Mouse (Mus musculus): ENCODE measurements around the gene Trio. TPM values are rescaled to one million over a fixed set of nuclear protein-coding genes. Genes with fewer than 3 reads are reported as not detected.

The Trio gene
- polyA plus RNA-seq, 1 experiment from 2014 or later, result 45.3 TPM

- H3K4me1 ChIP-seq, result peaks cover 72% of the 10 kb centered on the region
- WGBS, result 77% methylated on average over 5 of the region's 5 CpGs
- no peak overlapping the region for H3K9ac ChIP-seq
- no peaks in the 10 kb centered on the region for H3K36me3 ChIP-seq
- no peak overlapping the region for H3K4me2 ChIP-seq (replicated peaks)
- no peak for ATAC-seq (ENCODE audit: insufficient number of reproducible peaks, low FRiP score, low TSS enrichment, low read depth)
- no peaks in the 10 kb centered on the region for H3K27me3 ChIP-seq
- H3K27ac ChIP-seq (replicated peaks), result no peak overlapping the region
- H3K9me3 ChIP-seq (replicated peaks), result no peaks in the 10 kb centered on the region
- no peak overlapping the region for H3K4me3 ChIP-seq (replicated peaks)
Measured at GRCm38 (mm10) chr15:27791141-27791540, 234.5 kb downstream of the Trio start.

DNA sequence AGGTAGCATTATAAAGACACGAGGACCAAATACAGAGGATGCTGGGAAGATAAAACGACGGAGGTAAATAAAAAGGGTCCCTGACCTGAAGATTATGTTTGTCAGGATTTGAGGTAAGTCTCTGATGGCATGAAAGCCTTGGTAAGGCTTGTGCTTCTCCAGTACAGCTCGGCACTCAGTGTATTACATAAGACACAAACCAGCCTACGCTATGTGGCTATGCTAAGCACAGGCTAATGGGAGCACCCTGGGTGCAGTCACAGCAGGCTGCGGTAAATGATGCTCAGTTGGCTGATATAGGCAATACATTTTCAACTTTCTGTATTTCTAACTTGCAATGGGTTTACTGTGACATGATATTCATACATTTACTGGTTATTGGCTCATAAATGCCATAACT is 234.9 kb downstream of the Trio start:
- no peak overlapping the region for H3K27ac ChIP-seq (replicated peaks)
- H3K4me3 ChIP-seq (replicated peaks), result no peak overlapping the region
- H3K27me3 ChIP-seq, result no peaks in the 10 kb centered on the region
- no peaks in the 10 kb centered on the region for H3K36me3 ChIP-seq
- ATAC-seq (ENCODE audit: insufficient number of reproducible peaks, low FRiP score, low TSS enrichment, low read depth), result no peak
- no peaks in the 10 kb centered on the region for H3K9me3 ChIP-seq (replicated peaks)
- H3K4me1 ChIP-seq, result peaks cover 71% of the 10 kb centered on the region
- H3K4me2 ChIP-seq (replicated peaks), result no peak overlapping the region
- WGBS, result 85% methylated on average over 6 of the region's 6 CpGs
- no peak overlapping the region for H3K9ac ChIP-seq

GRCm38 (mm10) chr15:27789325-27789724 is 236.3 kb downstream of the Trio start:
- Histone ChIP-seq H3K4me3 (replicated peaks) (no peak overlapping the region), H3K27me3 (no peaks in the 10 kb centered on the region), H3K4me1 (peaks cover 84% of the 10 kb centered on the region), H3K27ac (replicated peaks) (peak overlapping the region; percentile 95), H3K9ac (no peak overlapping the region), H3K4me2 (replicated peaks) (peak overlapping the region; percentile 46; the same call in 1 of the 2 replicates), H3K36me3 (no peaks in the 10 kb centered on the region), H3K9me3 (replicated peaks) (no peaks in the 10 kb centered on the region)
- WGBS, result 60% methylated on average over 3 of the region's 3 CpGs
- no peak for ATAC-seq (ENCODE audit: insufficient number of reproducible peaks, low FRiP score, low TSS enrichment, low read depth)

- Histone ChIP-seq H3K27ac (replicated peaks) (peak overlapping the region; percentile 95), H3K9me3 (replicated peaks) (no peaks in the 10 kb centered on the region), H3K4me1 (peaks cover 84% of the 10 kb centered on the region), H3K4me3 (replicated peaks) (peak overlapping the region; percentile 44), H3K4me2 (replicated peaks) (peak overlapping the region; percentile 46), H3K9ac (peak overlapping the region; percentile 46), H3K27me3 (no peaks in the 10 kb centered on the region), H3K36me3 (no peaks in the 10 kb centered on the region)
- WGBS, result 16% methylated on average over 17 of the region's 17 CpGs
- peak; percentile 85 for ATAC-seq (ENCODE audit: insufficient number of reproducible peaks, low FRiP score, low TSS enrichment, low read depth)
Measured at GRCm38 (mm10) chr15:27788122-27788759, 237.4 kb downstream of the Trio start.

- Histone ChIP-seq H3K27ac (replicated peaks) (peak overlapping the region; percentile 95), H3K27me3 (no peaks in the 10 kb centered on the region), H3K9ac (peak overlapping the region; percentile 46), H3K4me3 (replicated peaks) (peak overlapping the region; percentile 44), H3K4me2 (replicated peaks) (peak overlapping the region; percentile 46), H3K9me3 (replicated peaks) (no peaks in the 10 kb centered on the region), H3K36me3 (no peaks in the 10 kb centered on the region), H3K4me1 (peaks cover 83% of the 10 kb centered on the region)
- 54% methylated on average over 4 of the region's 4 CpGs for WGBS
- no peak for ATAC-seq (ENCODE audit: insufficient number of reproducible peaks, low FRiP score, low TSS enrichment, low read depth)
Measured at GRCm38 (mm10) chr15:27787151-27787550, 238.5 kb downstream of the Trio start.

- 46% methylated on average over 11 of the region's 11 CpGs for WGBS
- no peaks in the 10 kb centered on the region for H3K9me3 ChIP-seq (replicated peaks)
- ATAC-seq (ENCODE audit: insufficient number of reproducible peaks, low FRiP score, low TSS enrichment, low read depth), result no peak
- peak overlapping the region; percentile 46 for H3K4me2 ChIP-seq (replicated peaks)
- H3K4me1 ChIP-seq, result peaks cover 83% of the 10 kb centered on the region
- no peaks in the 10 kb centered on the region for H3K27me3 ChIP-seq
- H3K9ac ChIP-seq, result peak overlapping the region; percentile 46; the same call in 1 of the 2 replicates
- H3K36me3 ChIP-seq, result no peaks in the 10 kb centered on the region
- H3K4me3 ChIP-seq (replicated peaks), result peak overlapping the region; percentile 44
- peak overlapping the region; percentile 95 for H3K27ac ChIP-seq (replicated peaks)
Measured at GRCm38 (mm10) chr15:27786418-27786817, 239.2 kb downstream of the Trio start.

- Histone ChIP-seq H3K4me2 (replicated peaks) (peak overlapping the region; percentile 46), H3K9me3 (replicated peaks) (no peaks in the 10 kb centered on the region), H3K27me3 (no peaks in the 10 kb centered on the region), H3K9ac (no peak overlapping the region), H3K36me3 (no peaks in the 10 kb centered on the region), H3K4me1 (peaks cover 89% of the 10 kb centered on the region), H3K27ac (replicated peaks) (peak overlapping the region; percentile 95), H3K4me3 (replicated peaks) (peak overlapping the region; percentile 44)
- WGBS, result 29% methylated on average over 12 of the region's 12 CpGs
- ATAC-seq (ENCODE audit: insufficient number of reproducible peaks, low FRiP score, low TSS enrichment, low read depth), result no peak
Measured at GRCm38 (mm10) chr15:27785280-27786001, 240.2 kb downstream of the Trio start.

- Histone ChIP-seq H3K36me3 (no peaks in the 10 kb centered on the region), H3K4me1 (peaks cover 90% of the 10 kb centered on the region), H3K9ac (peak overlapping the region; percentile 2; the same call in 1 of the 2 replicates), H3K27ac (replicated peaks) (peak overlapping the region; percentile 95), H3K27me3 (no peaks in the 10 kb centered on the region), H3K4me3 (replicated peaks) (peak overlapping the region; percentile 44), H3K9me3 (replicated peaks) (no peaks in the 10 kb centered on the region), H3K4me2 (replicated peaks) (peak overlapping the region; percentile 46)
- 14% methylated on average over 10 of the region's 10 CpGs for WGBS
- no peak for ATAC-seq (ENCODE audit: insufficient number of reproducible peaks, low FRiP score, low TSS enrichment, low read depth)
Measured at GRCm38 (mm10) chr15:27784126-27784563, 241.5 kb downstream of the Trio start.

DNA sequence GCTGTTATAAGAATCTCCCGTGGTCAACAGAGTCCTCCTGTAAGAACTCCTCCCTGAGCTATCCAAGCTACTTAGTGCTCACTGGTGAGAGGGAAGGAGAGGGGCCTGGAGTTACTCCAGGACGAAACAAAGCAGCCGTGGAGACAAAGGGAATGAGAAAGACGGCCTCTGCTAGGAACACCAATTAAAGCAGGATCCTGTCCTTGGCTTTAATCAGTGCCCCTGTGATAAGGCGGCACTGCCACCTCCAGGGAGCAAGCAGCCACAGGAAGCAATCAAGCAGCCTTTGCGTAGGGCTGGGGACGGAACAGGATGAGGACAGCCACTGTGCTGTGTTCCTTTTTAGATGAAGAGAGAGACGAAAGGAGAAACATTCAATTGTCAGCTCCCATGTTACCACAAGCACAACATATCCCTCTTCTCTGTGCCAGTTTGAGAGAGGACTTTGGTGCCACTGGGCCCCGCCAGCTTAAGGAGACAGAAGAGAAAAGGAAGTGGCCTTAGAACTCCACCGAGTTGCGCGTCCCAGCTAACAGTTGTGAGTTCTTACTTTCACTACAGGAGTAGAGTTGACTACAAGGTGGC is 242.0 kb downstream of the Trio start:
- ATAC-seq (ENCODE audit: insufficient number of reproducible peaks, low FRiP score, low TSS enrichment, low read depth), result no peak
- Histone ChIP-seq H3K27me3 (no peaks in the 10 kb centered on the region), H3K4me3 (replicated peaks) (peak overlapping the region; percentile 44), H3K36me3 (no peaks in the 10 kb centered on the region), H3K9ac (no peak overlapping the region), H3K9me3 (replicated peaks) (no peaks in the 10 kb centered on the region), H3K4me2 (replicated peaks) (peak overlapping the region; percentile 46), H3K27ac (replicated peaks) (peak overlapping the region; percentile 95), H3K4me1 (peaks cover 90% of the 10 kb centered on the region)
- 33% methylated on average over 12 of the region's 12 CpGs for WGBS

- H3K27ac ChIP-seq (replicated peaks), result peak overlapping the region; percentile 95
- H3K27me3 ChIP-seq, result no peaks in the 10 kb centered on the region
- WGBS, result 22% methylated on average over 8 of the region's 8 CpGs
- H3K36me3 ChIP-seq, result no peaks in the 10 kb centered on the region
- peak overlapping the region; percentile 46 for H3K4me2 ChIP-seq (replicated peaks)
- H3K4me3 ChIP-seq (replicated peaks), result peak overlapping the region; percentile 44; the same call in 1 of the 2 replicates
- no peak for ATAC-seq (ENCODE audit: insufficient number of reproducible peaks, low FRiP score, low TSS enrichment, low read depth)
- no peak overlapping the region for H3K9ac ChIP-seq
- H3K9me3 ChIP-seq (replicated peaks), result no peaks in the 10 kb centered on the region
- H3K4me1 ChIP-seq, result peaks cover 90% of the 10 kb centered on the region
Measured at GRCm38 (mm10) chr15:27783092-27783491, 242.6 kb downstream of the Trio start.

GRCm38 (mm10) chr15:27782383-27783036 is 243.1 kb downstream of the Trio start:
- peak; percentile 87 for ATAC-seq (ENCODE audit: insufficient number of reproducible peaks, low FRiP score, low TSS enrichment, low read depth)
- H3K36me3 ChIP-seq, result no peaks in the 10 kb centered on the region
- no peak overlapping the region for H3K9ac ChIP-seq
- no peaks in the 10 kb centered on the region for H3K9me3 ChIP-seq (replicated peaks)
- H3K4me3 ChIP-seq (replicated peaks), result no peak overlapping the region
- 17% methylated on average over 15 of the region's 15 CpGs for WGBS
- H3K4me1 ChIP-seq, result peaks cover 95% of the 10 kb centered on the region
- H3K27me3 ChIP-seq, result no peaks in the 10 kb centered on the region
- peak overlapping the region; percentile 46 for H3K4me2 ChIP-seq (replicated peaks)
- peak overlapping the region; percentile 95 for H3K27ac ChIP-seq (replicated peaks)

Data from embryonic facial prominence, embryonic 15.5 days (tissue).